Mouse (Mus musculus): ENCODE data around the gene Hsf2. TPM values are rescaled to one million over a fixed set of nuclear protein-coding genes. Genes with fewer than 3 reads are reported as not detected.

The Hsf2 gene
- total and polyA plus RNA-seq, 2 experiments: 6.3 to 30.5 TPM

DNA sequence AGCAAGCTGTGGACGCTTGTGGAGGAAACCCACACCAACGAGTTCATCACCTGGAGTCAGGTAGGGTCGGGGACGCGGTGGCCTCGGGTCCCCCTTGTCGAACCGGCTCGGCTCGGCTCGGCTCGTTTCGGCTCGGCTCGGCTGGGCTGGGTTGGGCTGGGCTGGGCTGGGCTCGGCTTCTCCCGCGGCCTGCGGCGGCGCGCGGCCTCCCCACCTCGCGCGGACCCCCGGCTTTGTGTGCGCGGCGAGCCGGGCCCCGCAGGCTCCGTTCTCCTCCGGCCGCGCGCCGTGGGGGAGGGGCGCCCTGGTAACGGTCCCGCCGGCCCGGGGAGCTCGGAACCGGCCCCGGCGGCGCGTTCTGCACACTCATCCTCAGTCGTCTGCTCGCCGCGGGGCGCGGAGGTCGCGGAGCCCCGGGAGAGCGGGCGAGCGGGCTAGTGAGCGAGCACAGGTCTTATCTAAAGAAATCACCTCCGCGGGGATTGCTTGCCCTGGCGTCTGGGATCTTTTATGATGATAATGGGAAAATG is 422 bp downstream of the Hsf2 start:
- H3K4me3 ChIP-seq (ENCODE audit: insufficient read depth, low read depth, low read length): peak overlapping the region; percentile 76
- H3K27me3 ChIP-seq (ENCODE audit: control insufficient read depth, insufficient read depth, low read length): no peaks in the 10 kb centered on the region
- H3K27ac ChIP-seq (replicated peaks; ENCODE audit: insufficient read depth, low read depth, low read length): peak overlapping the region; percentile 77
- peaks cover 16% of the 10 kb centered on the region for H3K4me1 ChIP-seq (ENCODE audit: control insufficient read depth, insufficient read depth, low read length)
- WGBS: under 1% methylated on average over 65 of the region's 65 CpGs
- H3K79me2 ChIP-seq (ENCODE audit: control insufficient read depth, insufficient read depth, low read length): peaks cover 8% of the 10 kb centered on the region; the same call in 1 of the 2 replicates
- no peaks in the 10 kb centered on the region for H3K36me3 ChIP-seq (ENCODE audit: control insufficient read depth, insufficient read depth, low read length)
- no peak for DNase-seq (ENCODE audit: extremely low read depth, low read depth, low spot score)
- TF ChIP-seq CTCF (IDR thresholded peaks at IDR 0.05; ENCODE audit: low read depth, low read length) (no peak), POLR2A (IDR thresholded peaks at IDR 0.05; ENCODE audit: extremely low read depth, insufficient read depth, low read length) (no peak)
- peak overlapping the region; percentile 91 for H3K9ac ChIP-seq (ENCODE audit: low read depth, low read length)

DNA sequence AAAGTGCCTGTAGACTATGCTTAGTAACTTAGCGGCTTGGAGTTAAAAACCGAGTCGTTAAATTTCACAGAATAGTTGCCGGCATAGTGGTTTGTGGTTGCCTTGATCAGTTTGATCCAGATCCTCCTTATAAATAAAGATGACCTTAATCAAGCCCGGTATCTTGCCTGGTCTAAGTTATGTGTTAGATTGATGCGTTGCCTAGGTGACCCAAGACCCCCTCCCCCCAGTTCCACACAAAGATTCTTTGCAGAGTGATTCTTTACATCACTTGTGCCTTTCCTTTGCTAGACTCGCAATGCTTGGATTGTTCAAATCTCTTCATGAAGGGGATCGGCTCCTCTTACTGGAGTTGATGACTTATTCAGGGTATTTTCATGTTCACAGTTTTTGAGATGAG is 1.0 kb downstream of the Hsf2 start:
- no peak for TF ChIP-seq CTCF (IDR thresholded peaks at IDR 0.05; ENCODE audit: low read depth, low read length)
- TF ChIP-seq POLR2A (IDR thresholded peaks at IDR 0.05; ENCODE audit: extremely low read depth, insufficient read depth, low read length): no peak
- H3K4me1 ChIP-seq (ENCODE audit: control insufficient read depth, insufficient read depth, low read length): peaks cover 21% of the 10 kb centered on the region
- no peaks in the 10 kb centered on the region for H3K27me3 ChIP-seq (ENCODE audit: control insufficient read depth, insufficient read depth, low read length)
- H3K27ac ChIP-seq (replicated peaks; ENCODE audit: insufficient read depth, low read depth, low read length): peak overlapping the region; percentile 77
- H3K9ac ChIP-seq (ENCODE audit: low read depth, low read length): peak overlapping the region; percentile 78
- DNase-seq (ENCODE audit: extremely low read depth, low read depth, low spot score): peak; percentile 56
- H3K36me3 ChIP-seq (ENCODE audit: control insufficient read depth, insufficient read depth, low read length): no peaks in the 10 kb centered on the region
- peaks cover 12% of the 10 kb centered on the region; the same call in 1 of the 2 replicates for H3K79me2 ChIP-seq (ENCODE audit: control insufficient read depth, insufficient read depth, low read length)
- peak overlapping the region; percentile 76 for H3K4me3 ChIP-seq (ENCODE audit: insufficient read depth, low read depth, low read length)
- under 1% methylated on average over 8 of the region's 8 CpGs for WGBS

DNA sequence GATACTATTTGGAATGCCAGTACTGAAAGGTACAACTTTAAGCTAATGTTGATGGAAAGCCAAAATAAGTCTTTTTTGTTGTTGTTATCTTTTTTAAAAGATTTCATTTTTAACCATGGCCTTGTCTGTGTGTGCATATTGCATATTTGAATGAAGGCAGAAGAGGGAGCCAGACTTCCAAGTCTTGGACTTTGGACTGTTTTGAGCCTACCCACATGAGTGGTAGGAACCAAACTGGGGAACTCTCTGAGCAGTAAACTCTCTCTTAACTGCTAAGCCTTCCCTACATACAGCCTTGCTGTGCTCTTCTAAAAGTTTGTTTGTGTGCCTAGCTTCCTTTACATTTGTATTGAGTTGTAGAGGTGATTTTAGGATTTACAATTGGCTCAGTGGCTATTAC is 2.4 kb downstream of the Hsf2 start:
- TF ChIP-seq CTCF (IDR thresholded peaks at IDR 0.05; ENCODE audit: low read depth, low read length) (no peak), POLR2A (IDR thresholded peaks at IDR 0.05; ENCODE audit: extremely low read depth, insufficient read depth, low read length) (no peak)
- no peak overlapping the region for H3K9ac ChIP-seq (ENCODE audit: low read depth, low read length)
- 0 out of 2 replicates have a peak, but pooled peaks cover 2% of the 10 kb centered on the region for H3K36me3 ChIP-seq (ENCODE audit: control insufficient read depth, insufficient read depth, low read length)
- peak; percentile 89 for DNase-seq (ENCODE audit: extremely low read depth, low read depth, low spot score)
- H3K4me3 ChIP-seq (ENCODE audit: insufficient read depth, low read depth, low read length): peak overlapping the region; percentile 76; the same call in 1 of the 2 replicates
- peaks cover 16% of the 10 kb centered on the region; the same call in 1 of the 2 replicates for H3K79me2 ChIP-seq (ENCODE audit: control insufficient read depth, insufficient read depth, low read length)
- no peak overlapping the region; the same call in 1 of the 2 replicates for H3K27ac ChIP-seq (replicated peaks; ENCODE audit: insufficient read depth, low read depth, low read length)
- peaks cover 25% of the 10 kb centered on the region for H3K4me1 ChIP-seq (ENCODE audit: control insufficient read depth, insufficient read depth, low read length)
- H3K27me3 ChIP-seq (ENCODE audit: control insufficient read depth, insufficient read depth, low read length): no peaks in the 10 kb centered on the region

DNA sequence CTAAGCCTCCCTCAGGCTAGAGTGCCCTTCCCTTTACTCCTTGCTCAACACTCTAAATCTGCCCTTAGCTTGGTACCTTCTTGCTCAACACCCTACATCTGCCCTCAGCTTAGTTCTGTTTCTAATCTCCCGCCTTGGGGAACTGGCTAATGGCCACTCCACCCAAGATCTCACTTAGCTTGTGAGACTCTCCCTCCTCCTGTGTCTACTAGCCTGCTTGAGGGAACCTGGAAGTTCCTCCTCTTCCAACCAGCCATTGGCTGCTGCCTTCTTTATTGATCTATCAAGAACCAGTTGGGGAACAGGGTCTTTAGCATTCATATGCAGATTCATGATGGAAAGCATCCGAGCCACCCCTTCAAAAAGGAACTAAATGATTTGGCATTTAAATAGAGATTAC is 5.9 kb downstream of the Hsf2 start:
- Histone ChIP-seq H3K9ac (ENCODE audit: low read depth, low read length) (no peak overlapping the region), H3K27ac (replicated peaks; ENCODE audit: insufficient read depth, low read depth, low read length) (peak overlapping the region; percentile 34; the same call in 1 of the 2 replicates), H3K79me2 (ENCODE audit: control insufficient read depth, insufficient read depth, low read length) (peaks cover 28% of the 10 kb centered on the region; the same call in 1 of the 2 replicates), H3K27me3 (ENCODE audit: control insufficient read depth, insufficient read depth, low read length) (no peaks in the 10 kb centered on the region), H3K36me3 (ENCODE audit: control insufficient read depth, insufficient read depth, low read length) (peaks cover 7% of the 10 kb centered on the region; the same call in 1 of the 2 replicates), H3K4me3 (ENCODE audit: insufficient read depth, low read depth, low read length) (no peak overlapping the region), H3K4me1 (ENCODE audit: control insufficient read depth, insufficient read depth, low read length) (peaks cover 33% of the 10 kb centered on the region)
- DNase-seq (ENCODE audit: extremely low read depth, low read depth, low spot score): peak; percentile 61
- TF ChIP-seq CTCF (IDR thresholded peaks at IDR 0.05; ENCODE audit: low read depth, low read length) (no peak), POLR2A (IDR thresholded peaks at IDR 0.05; ENCODE audit: extremely low read depth, insufficient read depth, low read length) (no peak)
- 60% methylated on average over 2 of the region's 2 CpGs for WGBS

DNA sequence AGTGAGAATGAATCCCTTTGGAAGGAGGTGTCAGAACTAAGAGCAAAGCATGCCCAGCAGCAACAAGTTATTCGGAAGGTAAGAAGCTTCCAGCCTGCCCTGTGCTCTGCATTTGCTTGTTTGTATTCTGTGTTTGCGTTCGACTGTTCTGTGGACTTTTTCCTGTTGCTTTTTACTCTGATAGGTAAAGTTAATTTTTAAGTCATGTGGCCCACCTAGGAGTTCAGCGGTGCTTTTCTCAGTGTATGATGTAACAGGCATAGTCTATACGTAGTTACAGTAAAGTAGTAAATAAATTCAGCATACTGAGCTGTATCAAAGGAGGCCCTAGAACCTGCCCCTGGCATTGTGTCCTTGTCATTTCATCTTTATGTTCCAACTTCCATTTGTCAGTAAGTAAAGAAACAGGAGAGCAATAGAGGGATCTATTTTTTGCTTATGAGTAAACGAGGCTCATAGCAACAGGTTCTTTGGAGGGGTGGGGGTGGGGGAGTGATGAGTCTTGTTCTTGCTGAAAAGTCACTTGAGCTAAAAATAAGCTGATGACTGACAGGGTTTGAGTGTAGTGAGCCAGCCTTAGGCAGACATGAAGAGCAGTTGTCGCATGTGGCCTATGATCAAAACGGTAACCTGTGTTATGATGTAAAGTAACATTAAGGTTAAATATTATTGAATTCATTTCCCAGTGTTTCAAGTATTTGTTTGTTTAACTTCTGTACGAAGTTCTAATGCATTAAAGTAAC is 13.4 kb downstream of the Hsf2 start:
- H3K4me3 ChIP-seq (ENCODE audit: insufficient read depth, low read depth, low read length): no peak overlapping the region
- no peaks in the 10 kb centered on the region for H3K27me3 ChIP-seq (ENCODE audit: control insufficient read depth, insufficient read depth, low read length)
- TF ChIP-seq POLR2A (IDR thresholded peaks at IDR 0.05; ENCODE audit: extremely low read depth, insufficient read depth, low read length): no peak
- no peak for TF ChIP-seq CTCF (IDR thresholded peaks at IDR 0.05; ENCODE audit: low read depth, low read length)
- peaks cover 17% of the 10 kb centered on the region; the same call in 1 of the 2 replicates for H3K79me2 ChIP-seq (ENCODE audit: control insufficient read depth, insufficient read depth, low read length)
- H3K27ac ChIP-seq (replicated peaks; ENCODE audit: insufficient read depth, low read depth, low read length): peak overlapping the region; percentile 98
- peaks cover 17% of the 10 kb centered on the region for H3K36me3 ChIP-seq (ENCODE audit: control insufficient read depth, insufficient read depth, low read length)
- DNase-seq (ENCODE audit: extremely low read depth, low read depth, low spot score): peak; percentile 92
- H3K4me1 ChIP-seq (ENCODE audit: control insufficient read depth, insufficient read depth, low read length): peaks cover 20% of the 10 kb centered on the region
- 23% methylated on average over 9 of the region's 9 CpGs for WGBS
- no peak overlapping the region for H3K9ac ChIP-seq (ENCODE audit: low read depth, low read length)

DNA sequence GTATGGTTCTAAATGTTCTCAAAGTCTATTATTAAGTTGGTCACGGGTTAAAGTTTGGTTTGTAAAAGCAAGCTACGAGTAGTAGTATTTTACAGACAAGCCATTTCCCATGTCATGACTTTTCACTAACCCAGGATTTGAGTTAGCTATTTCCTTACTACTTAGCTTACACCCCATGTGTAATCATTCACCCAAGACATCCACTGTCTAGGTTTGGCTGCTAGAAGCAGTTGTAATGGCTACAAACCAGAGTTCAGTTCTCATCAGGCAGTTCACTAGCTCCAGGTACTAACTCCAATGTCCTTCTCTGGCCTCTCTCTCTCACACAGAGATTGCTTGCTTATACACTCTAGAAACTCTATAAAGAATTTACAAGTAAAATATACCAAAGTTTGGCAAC is 28.4 kb downstream of the Hsf2 start:
- H3K27me3 ChIP-seq (ENCODE audit: control insufficient read depth, insufficient read depth, low read length): no peaks in the 10 kb centered on the region

More for the DNA sequence above, 28.4 kb downstream of the Hsf2 start:
- Histone ChIP-seq H3K27ac (replicated peaks; ENCODE audit: insufficient read depth, low read depth, low read length) (no peak overlapping the region), H3K9ac (ENCODE audit: low read depth, low read length) (no peak overlapping the region), H3K36me3 (ENCODE audit: control insufficient read depth, insufficient read depth, low read length) (peaks cover 57% of the 10 kb centered on the region), H3K79me2 (ENCODE audit: control insufficient read depth, insufficient read depth, low read length) (no peaks in the 10 kb centered on the region), H3K4me1 (ENCODE audit: control insufficient read depth, insufficient read depth, low read length) (no peaks in the 10 kb centered on the region), H3K4me3 (ENCODE audit: insufficient read depth, low read depth, low read length) (no peak overlapping the region)
- WGBS: 94% methylated on average over 2 of the region's 2 CpGs
- DNase-seq (ENCODE audit: extremely low read depth, low read depth, low spot score): no peak
- no peak for TF ChIP-seq POLR2A (IDR thresholded peaks at IDR 0.05; ENCODE audit: extremely low read depth, insufficient read depth, low read length)
- no peak for TF ChIP-seq CTCF (IDR thresholded peaks at IDR 0.05; ENCODE audit: low read depth, low read length)
